Mouse (Mus musculus) ES-Bruce4 (cell line): ENCODE data around the gene Lysmd1.

Source experiments
- CTCF ChIP-seq: IDR thresholded peaks from one replicate; pipeline ENCODE4 v1.8.1; 2011; ENCODE audit warnings: low read depth, low read length
- EP300 ChIP-seq: IDR thresholded peaks from 2 replicates; pipeline ENCODE4 v1.6.1; 2011; ENCODE audit warnings: low read depth, low read length; ENCODE audit not compliant: insufficient read depth
- POLR2A ChIP-seq: IDR thresholded peaks from one replicate; pipeline ENCODE4 v1.8.1; 2011; ENCODE audit warnings: low read length; ENCODE audit not compliant: insufficient read depth

GRCm38 (mm10) chr3:95181841-95182240 lies 48.0 kb downstream of the Lysmd1 start:
- TF ChIP-seq POLR2A = no peak
- TF ChIP-seq CTCF = no peak
- TF ChIP-seq EP300 = no peak
